Mouse (Mus musculus): ENCODE results near the gene Tead4. TPM values are rescaled to one million over a fixed set of nuclear protein-coding genes. Genes with fewer than 3 reads are reported as not detected.

Gene Tead4
- polyA plus RNA-seq, 1 experiment from 2014 or later: 0.93 TPM

DNA sequence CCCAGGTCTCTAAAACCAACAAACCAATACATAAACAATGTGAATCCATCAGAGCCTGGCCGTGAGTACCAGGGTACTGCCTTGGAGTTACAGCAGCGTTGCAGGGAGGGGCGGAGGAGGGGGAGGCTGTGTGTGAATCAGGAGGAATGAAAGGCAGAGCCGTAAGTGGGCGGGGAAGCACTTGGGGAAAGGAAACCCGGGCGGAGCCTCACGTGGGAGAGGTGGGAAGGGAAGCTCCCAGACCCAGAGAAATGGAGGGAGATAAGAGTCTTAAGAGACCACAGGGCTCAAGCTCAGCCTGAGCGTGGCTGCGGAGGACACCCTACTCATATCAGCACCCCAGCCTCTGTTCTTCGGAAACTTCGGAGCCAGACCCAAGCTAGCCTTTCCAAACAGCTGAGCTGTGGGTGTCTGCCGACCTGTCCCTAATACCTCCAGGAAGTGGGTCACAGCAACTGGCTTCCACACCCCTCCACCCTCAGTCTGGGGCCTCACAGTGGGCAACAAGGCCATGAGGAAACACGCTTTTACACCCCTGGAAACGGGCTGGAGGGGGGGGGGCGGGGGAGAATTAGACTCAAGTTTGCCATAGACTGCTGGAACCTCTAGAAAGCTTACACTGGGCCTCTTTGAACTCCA is 14.7 kb downstream of the Tead4 start:
- no peak overlapping the region for H3K4me3 ChIP-seq (replicated peaks)

DNA sequence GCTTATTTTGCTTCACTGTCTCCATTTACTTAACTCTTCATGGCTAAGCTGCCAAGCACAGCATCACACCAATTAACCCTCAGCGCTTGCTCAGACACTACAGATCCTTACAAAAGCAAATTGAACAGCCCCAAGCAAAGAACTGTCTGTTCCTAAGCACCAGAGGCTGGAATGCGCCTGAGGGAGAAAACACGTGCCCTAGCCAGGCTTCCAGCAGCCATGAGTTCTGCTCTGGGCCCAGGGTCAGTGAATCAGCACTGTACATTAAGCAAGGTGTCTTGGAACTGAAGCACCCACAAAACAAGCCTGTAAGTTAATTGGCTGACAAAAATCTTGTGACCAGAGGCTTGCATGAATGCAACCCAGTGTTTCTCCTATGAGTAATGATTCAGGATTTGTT is 18.5 kb downstream of the Tead4 start:
- Histone ChIP-seq H3K36me3 (no peaks in the 10 kb centered on the region), H3K4me1 (peaks cover 11% of the 10 kb centered on the region), H3K9me3 (replicated peaks) (no peaks in the 10 kb centered on the region), H3K9ac (replicated peaks) (no peak overlapping the region), H3K27me3 (replicated peaks) (peaks cover 5% of the 10 kb centered on the region; the same call in 1 of the 2 replicates), H3K4me2 (no peak overlapping the region), H3K27ac (replicated peaks) (no peak overlapping the region), H3K4me3 (replicated peaks) (no peak overlapping the region)
- no peak for ATAC-seq (ENCODE audit: low FRiP score)
- 15% methylated on average over 3 of the region's 3 CpGs for WGBS

More for the DNA sequence above, 14.7 kb downstream of the Tead4 start:
- Histone ChIP-seq H3K36me3 (no peaks in the 10 kb centered on the region), H3K27ac (replicated peaks) (no peak overlapping the region), H3K9ac (replicated peaks) (no peak overlapping the region), H3K27me3 (replicated peaks) (peaks cover 5% of the 10 kb centered on the region; the same call in 1 of the 2 replicates), H3K4me2 (peak overlapping the region; percentile 33), H3K9me3 (replicated peaks) (no peaks in the 10 kb centered on the region), H3K4me1 (peaks cover 11% of the 10 kb centered on the region)
- WGBS: 12% methylated on average over 16 of the region's 16 CpGs
- no peak for ATAC-seq (ENCODE audit: low FRiP score)

- Histone ChIP-seq H3K4me2 (no peak overlapping the region), H3K4me1 (peaks cover 2% of the 10 kb centered on the region), H3K27ac (replicated peaks) (no peak overlapping the region), H3K9me3 (replicated peaks) (no peaks in the 10 kb centered on the region), H3K36me3 (no peaks in the 10 kb centered on the region), H3K4me3 (replicated peaks) (no peak overlapping the region), H3K27me3 (replicated peaks) (no peaks in the 10 kb centered on the region), H3K9ac (replicated peaks) (no peak overlapping the region)
- ATAC-seq (ENCODE audit: low FRiP score): no peak
- WGBS: 55% methylated on average over 14 of the region's 14 CpGs
Observed at GRCm38 (mm10) chr6:128280472-128281145, 20.0 kb downstream of the Tead4 start.

DNA sequence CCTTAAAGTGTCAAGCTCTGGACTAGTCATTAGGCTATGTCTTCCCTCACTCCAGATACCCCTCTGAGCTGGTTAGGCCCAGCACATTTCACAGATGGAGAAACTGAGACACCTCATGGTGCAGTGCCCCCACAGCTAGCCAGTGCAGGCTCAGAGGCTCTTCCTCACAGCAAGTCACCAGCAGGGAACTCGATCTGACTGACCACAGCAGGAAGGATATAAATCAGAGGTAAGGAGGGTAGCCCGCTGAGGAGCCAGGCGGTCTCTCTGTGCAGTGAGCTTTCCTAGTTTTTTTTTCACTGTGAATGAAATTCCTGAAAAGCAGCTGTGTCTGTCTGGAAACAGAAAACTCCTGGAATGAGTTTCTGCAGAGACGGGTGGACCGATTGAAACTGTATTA is 21.0 kb downstream of the Tead4 start:
- Histone ChIP-seq H3K4me2 (no peak overlapping the region), H3K4me3 (replicated peaks) (no peak overlapping the region), H3K9ac (replicated peaks) (no peak overlapping the region), H3K9me3 (replicated peaks) (no peaks in the 10 kb centered on the region), H3K27ac (replicated peaks) (no peak overlapping the region), H3K36me3 (no peaks in the 10 kb centered on the region), H3K4me1 (no peaks in the 10 kb centered on the region), H3K27me3 (replicated peaks) (no peaks in the 10 kb centered on the region)
- ATAC-seq (ENCODE audit: low FRiP score): no peak
- WGBS: 36% methylated on average over 5 of the region's 5 CpGs

DNA sequence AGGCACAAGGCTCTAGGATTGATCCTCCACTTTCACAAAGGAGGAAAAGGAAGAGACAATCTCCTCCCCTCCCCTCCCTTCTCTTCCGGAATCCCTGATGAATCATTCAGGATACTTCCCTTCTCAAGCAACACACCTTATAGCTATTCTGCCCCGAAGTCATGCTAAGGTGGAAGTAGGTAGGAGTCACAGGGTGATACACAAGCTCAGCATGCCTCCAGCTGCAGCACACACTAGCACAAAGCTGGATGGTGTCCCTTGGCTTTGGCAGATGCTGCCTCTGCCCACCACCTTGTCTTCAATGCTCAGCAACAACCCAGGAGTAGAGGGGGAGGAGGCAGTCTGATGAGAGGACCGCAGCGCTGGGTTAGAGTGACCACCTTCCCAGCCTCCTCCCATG is 21.5 kb downstream of the Tead4 start:
- Histone ChIP-seq H3K27ac (replicated peaks) (no peak overlapping the region), H3K36me3 (no peaks in the 10 kb centered on the region), H3K9ac (replicated peaks) (no peak overlapping the region), H3K4me2 (no peak overlapping the region), H3K4me1 (no peaks in the 10 kb centered on the region), H3K9me3 (replicated peaks) (no peaks in the 10 kb centered on the region), H3K4me3 (replicated peaks) (no peak overlapping the region), H3K27me3 (replicated peaks) (no peaks in the 10 kb centered on the region)
- 79% methylated on average over 4 of the region's 4 CpGs for WGBS
- ATAC-seq (ENCODE audit: low FRiP score): no peak

- no peaks in the 10 kb centered on the region for H3K27me3 ChIP-seq (replicated peaks)
- H3K4me1 ChIP-seq: no peaks in the 10 kb centered on the region
- H3K4me3 ChIP-seq (replicated peaks): no peak overlapping the region
- 87% methylated on average over 11 of the region's 11 CpGs for WGBS
- H3K27ac ChIP-seq (replicated peaks): no peak overlapping the region
- H3K4me2 ChIP-seq: no peak overlapping the region
- H3K9me3 ChIP-seq (replicated peaks): no peaks in the 10 kb centered on the region
- H3K9ac ChIP-seq (replicated peaks): no peak overlapping the region
- no peak for ATAC-seq (ENCODE audit: low FRiP score)
- H3K36me3 ChIP-seq: no peaks in the 10 kb centered on the region
Observed at GRCm38 (mm10) chr6:128277132-128278085, 23.2 kb downstream of the Tead4 start.

- Histone ChIP-seq H3K27ac (replicated peaks) (no peak overlapping the region), H3K4me3 (replicated peaks) (no peak overlapping the region), H3K4me2 (no peak overlapping the region), H3K9me3 (replicated peaks) (no peaks in the 10 kb centered on the region), H3K27me3 (replicated peaks) (no peaks in the 10 kb centered on the region), H3K4me1 (no peaks in the 10 kb centered on the region), H3K36me3 (no peaks in the 10 kb centered on the region), H3K9ac (replicated peaks) (no peak overlapping the region)
- no peak for ATAC-seq (ENCODE audit: low FRiP score)
- 90% methylated on average over 6 of the region's 6 CpGs for WGBS
Observed at GRCm38 (mm10) chr6:128276349-128276748, 24.3 kb downstream of the Tead4 start.

DNA sequence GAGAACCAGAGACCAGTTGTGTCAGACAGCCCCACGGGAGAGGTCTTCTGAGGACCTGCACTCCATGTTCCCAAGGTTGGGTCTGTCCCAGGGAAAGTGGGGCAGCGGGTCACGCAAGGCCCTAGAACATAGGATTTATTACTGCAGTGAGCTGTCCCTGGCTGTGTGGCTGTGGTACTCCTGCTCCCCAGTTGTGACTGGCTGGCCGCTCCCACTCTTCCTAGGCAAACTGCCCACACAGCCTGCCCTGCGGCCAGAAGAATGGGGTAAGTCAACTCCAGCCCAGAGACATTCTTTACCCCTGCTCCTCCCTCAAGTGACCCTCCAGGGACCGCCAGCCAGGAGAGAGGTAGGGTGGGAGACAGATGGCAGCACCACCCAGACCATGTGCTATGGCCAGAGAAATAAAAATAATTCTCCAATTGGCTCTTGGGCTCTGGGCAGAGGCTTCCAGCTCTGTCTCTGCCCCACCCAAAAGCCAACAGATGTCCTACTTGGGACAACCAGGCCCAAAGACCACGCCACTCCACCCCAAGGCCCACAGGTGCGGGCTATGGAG is 25.0 kb downstream of the Tead4 start:
- WGBS: 82% methylated on average over 8 of the region's 8 CpGs
- no peak overlapping the region for H3K27ac ChIP-seq (replicated peaks)
- H3K9ac ChIP-seq (replicated peaks): no peak overlapping the region
- H3K4me2 ChIP-seq: no peak overlapping the region
- H3K27me3 ChIP-seq (replicated peaks): no peaks in the 10 kb centered on the region
- no peaks in the 10 kb centered on the region for H3K9me3 ChIP-seq (replicated peaks)
- no peaks in the 10 kb centered on the region for H3K4me1 ChIP-seq
- H3K4me3 ChIP-seq (replicated peaks): no peak overlapping the region
- H3K36me3 ChIP-seq: no peaks in the 10 kb centered on the region
- ATAC-seq (ENCODE audit: low FRiP score): no peak

DNA sequence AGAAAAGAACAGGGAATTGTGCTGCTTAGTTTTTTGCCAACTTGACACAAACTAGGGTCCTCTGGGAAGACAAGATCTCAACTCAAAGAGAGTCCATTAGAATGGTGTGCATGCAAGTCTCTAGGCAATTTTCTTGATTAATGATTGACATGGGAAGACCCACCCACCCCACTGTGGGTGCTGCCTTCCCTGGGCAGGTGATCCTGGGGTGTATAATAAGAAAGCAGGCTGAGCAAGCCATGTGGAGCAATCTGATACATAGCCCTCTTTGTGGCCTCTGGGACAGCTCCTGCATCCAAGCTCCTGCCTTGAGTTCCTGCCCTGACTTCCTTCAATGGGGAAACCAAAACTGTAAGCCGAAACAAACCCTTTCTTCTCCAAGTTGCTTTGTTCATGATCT is 27.1 kb downstream of the Tead4 start:
- H3K4me1 ChIP-seq: no peaks in the 10 kb centered on the region
- no peak for ATAC-seq (ENCODE audit: low FRiP score)
- no peak overlapping the region for H3K4me3 ChIP-seq (replicated peaks)
- no peaks in the 10 kb centered on the region for H3K9me3 ChIP-seq (replicated peaks)
- no peaks in the 10 kb centered on the region for H3K27me3 ChIP-seq (replicated peaks)
- WGBS: 96% methylated on average over 1 of the region's 1 CpGs
- no peaks in the 10 kb centered on the region for H3K36me3 ChIP-seq
- H3K27ac ChIP-seq (replicated peaks): no peak overlapping the region
- H3K4me2 ChIP-seq: no peak overlapping the region
- H3K9ac ChIP-seq (replicated peaks): no peak overlapping the region

GRCm38 (mm10) chr6:128272754-128273153 is 27.9 kb downstream of the Tead4 start:
- no peak for ATAC-seq (ENCODE audit: low FRiP score)

DNA sequence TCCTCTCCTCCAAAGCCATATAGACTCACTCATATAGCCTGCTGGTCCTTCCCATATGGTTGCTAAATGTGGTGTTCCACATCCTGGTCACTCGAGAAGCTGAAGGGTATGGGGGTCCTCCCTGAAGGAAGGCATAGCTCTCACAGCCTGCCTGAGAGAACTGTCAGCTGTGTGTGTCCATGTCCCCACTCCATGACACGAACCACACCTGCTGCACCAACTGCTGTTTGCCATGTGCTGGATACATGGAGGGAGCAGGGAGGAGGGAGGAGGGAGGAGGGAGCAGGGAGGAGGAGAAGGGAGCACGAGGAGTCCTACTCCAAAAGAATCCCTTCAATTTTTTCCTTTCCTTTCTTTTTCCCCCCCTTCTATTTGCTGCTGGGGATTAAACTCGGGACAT is 30.8 kb downstream of the Tead4 start:
- H3K4me2 ChIP-seq: no peak overlapping the region
- H3K27ac ChIP-seq (replicated peaks): no peak overlapping the region
- no peaks in the 10 kb centered on the region for H3K9me3 ChIP-seq (replicated peaks)
- no peaks in the 10 kb centered on the region for H3K27me3 ChIP-seq (replicated peaks)
- H3K4me3 ChIP-seq (replicated peaks): no peak overlapping the region
- no peaks in the 10 kb centered on the region for H3K36me3 ChIP-seq
- ATAC-seq (ENCODE audit: low FRiP score): no peak
- WGBS: 72% methylated on average over 4 of the region's 4 CpGs
- H3K9ac ChIP-seq (replicated peaks): no peak overlapping the region
- no peaks in the 10 kb centered on the region for H3K4me1 ChIP-seq

More at GRCm38 (mm10) chr6:128272754-128273153, 27.9 kb downstream of the Tead4 start:
- no peaks in the 10 kb centered on the region for H3K9me3 ChIP-seq (replicated peaks)
- no peaks in the 10 kb centered on the region for H3K36me3 ChIP-seq
- WGBS: 95% methylated on average over 17 of the region's 17 CpGs
- H3K27me3 ChIP-seq (replicated peaks): no peaks in the 10 kb centered on the region
- no peaks in the 10 kb centered on the region for H3K4me1 ChIP-seq
- no peak overlapping the region for H3K27ac ChIP-seq (replicated peaks)
- H3K4me3 ChIP-seq (replicated peaks): no peak overlapping the region
- H3K9ac ChIP-seq (replicated peaks): no peak overlapping the region
- no peak overlapping the region for H3K4me2 ChIP-seq
